Mouse (Mus musculus) layer of hippocampus, adult 18-20 months (tissue): Measurements from ENCODE around the gene Arid3c. TPM values are rescaled to one million over a fixed set of nuclear protein-coding genes. Genes with fewer than 3 reads are reported as not detected.
A peak's percentile ranks its signal among the peaks of the same experiment; 100 is the strongest.
"Not testable (repeated sequence)": the region's sequence is repeated elsewhere in the genome, so short reads cannot be mapped to it uniquely, and the experiment has no call there.

Experiments used
- DNase-seq, 2 experiments: peaks; one replicate each; pipeline ENCODE4 v3.0.0; 2022; ENCODE audit warnings: low spot score in 2 of 2
- total RNA-seq, 2 experiments: library from RNA; stranded (reverse); gene quantifications; 2 replicates each; pipeline ENCODE4 v1.2.3; 2021

Arid3c gene
- total RNA-seq, 2 experiments from 2014 or later = not detected

- no peak for DNase-seq
These were observed 24.8 kb downstream of the Arid3c start for GRCm38 (mm10) chr4:41705922-41706754.

DNA sequence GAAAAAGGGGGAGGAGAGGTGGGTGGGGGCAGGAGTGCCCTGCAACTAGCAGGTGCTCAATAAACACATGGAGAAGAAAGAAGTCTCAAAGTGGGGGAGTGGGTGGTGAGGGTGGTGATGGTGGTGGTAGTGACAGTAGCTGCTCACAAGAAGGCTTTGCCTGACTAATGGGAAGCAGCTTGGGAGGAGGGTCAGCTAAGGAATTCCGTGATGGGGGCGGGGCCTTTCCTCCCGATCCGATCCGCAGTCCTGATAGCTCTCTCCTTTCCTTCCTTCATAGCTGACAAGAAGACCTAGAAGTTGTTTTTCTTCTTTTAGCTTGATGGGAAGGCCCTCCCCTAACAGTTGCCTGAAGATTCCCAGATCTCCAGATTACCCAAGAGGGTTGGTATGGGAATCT lies 26.3 kb downstream of the Arid3c start:
- no peak for DNase-seq

- not testable (repeated sequence) for DNase-seq
These were observed 28.7 kb downstream of the Arid3c start for GRCm38 (mm10) chr4:41702226-41702625.

DNA sequence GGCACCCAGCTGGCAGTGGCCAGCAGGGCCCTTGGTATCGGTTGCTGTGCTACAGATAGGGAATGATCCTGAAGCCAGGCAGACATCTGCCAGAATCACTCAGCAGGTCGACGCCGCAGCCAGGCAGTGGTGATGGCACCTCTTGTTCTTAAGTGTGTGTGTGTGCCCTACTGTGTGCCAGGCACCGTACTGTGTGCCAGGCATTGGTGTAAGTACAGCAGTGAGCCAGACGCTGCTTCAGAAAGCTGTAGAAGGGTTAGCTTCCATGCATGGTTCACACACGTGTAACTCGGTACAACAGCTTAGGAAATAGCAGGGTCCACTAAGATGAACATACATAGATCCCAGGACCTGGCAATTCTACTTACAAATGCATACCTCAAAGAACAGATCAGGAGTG lies 30.7 kb downstream of the Arid3c start:
- DNase-seq = not testable (repeated sequence)

- DNase-seq = not testable (repeated sequence)
These were observed 31.2 kb downstream of the Arid3c start, which contains the start of gene Il11ra1 for GRCm38 (mm10) chr4:41699783-41700182. Gene Il11ra1, plus strand, starts transcription at chr4:41699989.

DNA sequence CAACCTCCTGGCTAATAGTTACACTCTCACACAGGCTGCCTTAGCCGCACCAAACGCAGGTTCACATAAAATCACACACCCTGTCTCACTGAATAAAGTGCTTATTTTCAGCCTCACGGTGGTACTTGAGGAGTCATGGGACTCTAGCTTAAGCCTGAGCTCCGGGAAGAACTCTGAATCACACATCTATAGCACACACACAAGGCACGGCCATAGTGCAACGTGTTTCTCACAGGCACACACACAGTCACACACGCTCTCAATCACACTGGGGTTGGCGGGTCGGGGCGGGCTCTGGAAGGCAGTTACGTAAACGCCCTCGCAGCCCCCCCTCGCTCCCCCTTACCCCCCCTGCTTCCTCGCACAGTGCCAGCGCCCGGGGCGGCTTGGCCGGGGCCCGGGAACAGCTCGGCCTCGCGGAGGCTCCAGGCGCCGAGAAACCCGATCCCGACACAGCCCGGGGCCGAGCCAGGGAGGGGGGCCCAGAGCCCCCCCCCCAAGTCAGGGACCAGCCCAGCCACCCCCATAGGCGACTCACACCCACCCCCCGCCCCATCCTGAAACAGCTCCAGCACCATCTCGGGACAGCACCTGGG lies 32.4 kb downstream of the Arid3c start:
- not testable (repeated sequence) for DNase-seq

DNA sequence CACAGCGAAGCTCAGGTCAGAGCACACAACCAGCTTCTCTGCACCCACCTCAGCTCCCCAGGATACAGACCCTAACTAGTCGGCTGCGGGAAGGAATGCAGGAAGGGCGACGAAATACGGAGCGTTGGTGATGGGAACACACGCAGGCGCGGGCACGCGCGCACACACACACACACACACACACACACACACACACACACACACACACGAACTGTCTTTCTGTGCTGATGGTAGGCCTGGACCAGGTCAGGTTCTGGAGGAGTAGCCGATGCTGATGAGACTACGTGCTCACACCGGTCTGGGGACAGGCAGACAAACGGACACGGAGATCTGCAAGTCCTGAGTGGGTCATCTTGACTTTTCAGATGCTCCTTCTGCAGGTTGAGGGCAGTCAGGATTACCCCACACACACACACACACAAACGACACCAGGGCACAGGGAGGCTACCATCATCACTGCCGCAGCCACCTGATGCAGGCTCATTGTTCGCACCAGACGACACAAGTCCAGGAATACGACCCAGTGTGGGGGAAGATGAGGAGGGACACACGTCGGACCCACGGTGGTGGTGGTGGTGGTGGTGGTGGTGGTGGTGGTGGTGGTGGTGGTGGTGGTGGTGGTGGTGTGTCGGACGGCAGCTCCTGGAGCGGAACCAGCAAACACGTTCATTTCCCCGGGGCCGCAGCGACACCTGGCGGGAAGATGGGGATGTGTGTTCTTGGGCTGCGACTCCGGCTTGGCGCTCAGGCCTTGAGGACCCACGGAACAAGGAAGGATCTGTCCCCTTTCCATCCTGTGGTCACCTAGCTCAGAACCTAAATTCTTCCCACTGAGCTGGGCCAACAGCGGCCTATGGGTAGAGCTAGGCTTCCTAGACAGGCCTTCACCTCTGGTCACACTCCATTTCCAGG lies 33.8 kb downstream of the Arid3c start, which contains the start of gene Cntfr:
Gene Cntfr (minus strand): TSS at position 160 of the 912 bp plus-strand sequence.
- peak; percentile 75 to 89 for DNase-seq

GRCm38 (mm10) chr4:41696452-41696851 lies 34.5 kb downstream of the Arid3c start:
- DNase-seq = not testable (repeated sequence)

DNA sequence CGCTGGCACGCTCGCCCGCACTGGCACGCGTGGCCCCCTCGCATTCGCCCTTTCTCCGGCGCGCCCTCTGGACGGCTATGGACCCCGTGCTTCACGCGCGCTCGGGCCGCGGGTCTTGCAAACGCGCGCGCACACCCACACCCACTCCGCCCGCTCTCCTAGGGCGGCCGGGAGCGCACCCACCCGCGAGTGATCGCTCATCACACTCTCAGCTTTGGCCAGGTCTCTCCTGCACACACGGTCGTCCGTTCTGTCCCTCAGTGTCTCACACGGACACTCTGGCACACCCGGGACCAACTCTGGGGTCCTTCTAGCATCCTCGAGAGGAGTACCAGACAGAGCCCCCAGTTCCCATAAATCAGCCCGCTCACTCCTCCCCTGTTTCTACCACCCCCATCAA lies 35.1 kb downstream of the Arid3c start:
- not testable (repeated sequence) for DNase-seq

GRCm38 (mm10) chr4:41693511-41693910 lies 37.4 kb downstream of the Arid3c start:
- DNase-seq = not testable (repeated sequence)

DNA sequence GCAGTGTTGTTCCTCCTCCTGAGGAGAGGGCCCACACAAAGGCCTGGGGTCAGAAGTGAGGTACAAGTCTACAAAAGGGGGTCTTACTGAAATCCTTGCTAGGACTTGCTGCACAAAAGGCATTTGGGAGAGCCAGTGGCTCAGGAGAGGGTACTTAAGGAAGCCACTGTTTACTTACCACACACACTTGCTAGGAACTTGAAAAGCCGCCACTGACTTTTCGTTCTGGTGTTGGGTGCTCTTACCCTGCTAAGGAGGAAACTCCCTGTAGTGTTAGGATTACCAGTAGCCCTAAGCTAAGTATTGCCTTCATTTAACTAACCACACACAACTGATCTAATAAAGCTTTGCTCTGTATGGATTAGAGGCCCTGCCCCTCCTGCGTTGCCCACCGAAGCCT lies 40.9 kb downstream of the Arid3c start:
- DNase-seq = not testable (repeated sequence)

GRCm38 (mm10) chr4:41688562-41688961 lies 42.4 kb downstream of the Arid3c start:
- not testable (repeated sequence) for DNase-seq

DNA sequence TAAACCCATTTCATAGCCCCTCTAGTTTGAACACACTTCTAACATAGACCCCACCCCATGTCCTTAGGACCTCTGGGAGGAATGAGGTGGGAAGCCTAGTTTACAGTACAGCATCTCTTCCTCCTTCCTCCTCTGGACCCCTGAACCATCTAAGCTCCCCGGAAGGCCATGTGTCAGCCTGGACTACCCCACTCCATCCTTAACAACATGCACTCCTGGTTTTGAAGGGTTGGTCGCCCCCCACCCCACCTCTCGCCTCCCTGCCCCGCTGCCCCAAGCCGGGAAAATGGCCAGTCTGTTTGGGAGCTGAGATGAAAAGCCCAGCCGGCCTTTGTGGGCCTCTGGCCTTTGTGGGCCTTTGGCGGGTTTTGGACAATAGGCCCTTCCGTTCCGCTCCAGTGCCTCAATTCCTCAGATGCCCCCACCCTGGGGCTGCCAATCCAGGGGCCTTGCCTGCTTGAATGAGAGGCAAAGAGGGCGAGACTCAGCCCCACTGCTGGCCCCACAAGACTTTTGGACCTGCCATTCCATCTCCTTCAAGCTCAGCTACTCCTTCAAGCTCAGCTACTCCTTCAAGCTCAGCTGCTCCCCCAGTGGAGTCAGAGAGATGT lies 45.0 kb downstream of the Arid3c start:
- not testable (repeated sequence) for DNase-seq

- DNase-seq = not testable (repeated sequence)
These were observed 46.0 kb downstream of the Arid3c start for GRCm38 (mm10) chr4:41684931-41685453.

- DNase-seq = not testable (repeated sequence)
These were observed 46.6 kb downstream of the Arid3c start for GRCm38 (mm10) chr4:41684131-41684930.

DNA sequence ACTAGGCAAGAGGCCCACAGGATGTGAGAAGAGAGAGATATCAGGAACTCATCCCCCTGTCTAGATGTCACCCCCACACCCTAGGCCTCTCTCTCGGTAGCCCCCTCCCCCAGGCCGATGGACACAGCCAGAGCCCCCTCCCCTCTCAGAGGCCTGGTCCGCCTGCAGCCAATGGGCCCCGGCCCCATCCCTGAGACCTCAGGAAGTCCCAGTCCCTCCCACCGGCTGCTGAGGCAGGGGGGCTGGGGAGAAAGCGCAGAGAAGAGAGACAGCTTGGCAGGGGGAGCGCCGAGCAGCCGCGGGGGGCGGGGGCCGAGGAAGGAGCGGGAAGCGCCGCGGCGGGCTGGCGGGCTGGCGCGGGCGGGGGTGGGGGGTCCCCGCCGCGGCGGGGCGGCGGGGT lies 47.6 kb downstream of the Arid3c start:
- not testable (repeated sequence) for DNase-seq

- no peak for DNase-seq
These were observed 48.2 kb downstream of the Arid3c start for GRCm38 (mm10) chr4:41682789-41683188.

DNA sequence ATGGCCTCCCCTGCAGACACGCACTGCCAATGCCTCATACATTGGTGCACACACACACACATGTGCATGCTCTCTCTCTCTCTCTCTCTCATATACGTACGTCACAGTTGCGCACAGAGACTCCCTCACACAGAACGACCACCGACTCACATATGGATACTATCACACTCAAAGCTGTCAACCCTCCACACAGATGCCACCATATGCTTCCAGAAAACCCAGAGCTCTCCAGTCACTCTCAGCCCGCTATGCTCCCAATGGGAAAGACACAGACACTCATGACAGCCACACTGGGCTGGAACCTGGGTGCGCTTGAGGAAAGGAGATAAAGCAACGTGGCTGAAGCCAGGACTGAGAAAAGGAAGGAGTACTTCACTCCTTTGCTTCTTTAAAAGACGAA lies 49.0 kb downstream of the Arid3c start:
- peak in 1 of 2 experiments; percentile 48 for DNase-seq

GRCm38 (mm10) chr4:41681176-41681575 lies 49.8 kb downstream of the Arid3c start:
- DNase-seq = peak; percentile 43 to 62

DNA sequence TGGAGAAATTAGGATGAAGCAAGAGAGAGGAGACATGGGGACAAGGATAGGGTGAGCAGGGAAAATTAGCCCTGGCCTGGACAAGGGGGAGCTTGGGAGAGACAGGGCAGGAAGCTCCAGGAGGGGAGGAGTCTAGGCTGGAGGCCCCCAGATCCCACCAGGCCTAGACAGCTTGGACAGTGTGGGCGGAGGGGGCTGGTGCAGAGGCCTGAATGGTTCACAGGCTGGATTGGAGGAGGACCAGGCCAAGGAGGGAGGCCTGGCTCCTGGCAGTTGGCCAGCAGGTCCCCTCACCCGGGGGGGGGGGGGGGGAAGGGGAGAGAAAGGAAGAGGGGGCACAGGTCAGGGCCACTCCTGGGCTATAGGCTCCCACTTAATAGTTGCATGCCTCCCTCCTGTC lies 51.7 kb downstream of the Arid3c start:
- DNase-seq = no peak
